Mouse (Mus musculus): Measurements from ENCODE around the gene Gm11563.
"Not testable (repeated sequence)": the region's sequence is repeated elsewhere in the genome, so short reads cannot be mapped to it uniquely, and the experiment has no call there.

Gene Gm11563

GRCm38 (mm10) chr11:99658467-99659010 is at the start of gene Gm11563:
Gm11563 (minus strand) TSS chr11:99658960.
- not testable (repeated sequence) for DNase-seq

GRCm38 (mm10) chr11:99690463-99690862 is 31.7 kb upstream of the Gm11563 start, which contains the start of gene Gm14190:
Gm14190 (minus strand) TSS chr11:99690740.
- DNase-seq: no peak

- not testable (repeated sequence) for DNase-seq
Observed at GRCm38 (mm10) chr11:99685235-99685634, 26.5 kb upstream of the Gm11563 start.

GRCm38 (mm10) chr11:99683481-99683880 is 24.7 kb upstream of the Gm11563 start:
- DNase-seq: no peak

GRCm38 (mm10) chr11:99665860-99666259 is 7.1 kb upstream of the Gm11563 start, which contains the start of gene Krtap4-6:
Krtap4-6 (minus strand) TSS chr11:99665960.
- no peak for DNase-seq

- DNase-seq: no peak
Observed at GRCm38 (mm10) chr11:99662802-99663201, 4.0 kb upstream of the Gm11563 start.

GRCm38 (mm10) chr11:99659256-99659655 is 496 bp upstream of the Gm11563 start:
- no peak for DNase-seq

- no peak for DNase-seq
Observed at GRCm38 (mm10) chr11:99657051-99657450, 1.7 kb downstream of the Gm11563 start.

- DNase-seq: no peak
Observed at GRCm38 (mm10) chr11:99650136-99650535, 8.6 kb downstream of the Gm11563 start, which contains the start of gene Gm11555. Gm11555 (minus strand) TSS chr11:99650236.

GRCm38 (mm10) chr11:99646444-99646843 is 12.3 kb downstream of the Gm11563 start:
- DNase-seq: peak; percentile 32

GRCm38 (mm10) chr11:99644351-99644750 is 14.4 kb downstream of the Gm11563 start:
- no peak for DNase-seq

GRCm38 (mm10) chr11:99643635-99644139 is 15.1 kb downstream of the Gm11563 start, which contains the start of gene Krtap4-7:
Krtap4-7 (minus strand) TSS chr11:99644089.
- DNase-seq: not testable (repeated sequence)

- no peak for DNase-seq
Observed at GRCm38 (mm10) chr11:99640926-99641325, 17.8 kb downstream of the Gm11563 start.

- DNase-seq: no peak
Observed at GRCm38 (mm10) chr11:99637086-99637485, 21.7 kb downstream of the Gm11563 start.

GRCm38 (mm10) chr11:99634653-99635134 is 24.1 kb downstream of the Gm11563 start, which contains the start of gene Krtap4-2:
Krtap4-2 (minus strand) TSS chr11:99635084.
- no peak for DNase-seq

- DNase-seq: peak; percentile 45
Observed at GRCm38 (mm10) chr11:99633293-99633692, 25.5 kb downstream of the Gm11563 start.

- no peak for DNase-seq
Observed at GRCm38 (mm10) chr11:99630890-99631289, 27.9 kb downstream of the Gm11563 start.

- no peak for DNase-seq
Observed at GRCm38 (mm10) chr11:99628138-99628537, 30.6 kb downstream of the Gm11563 start, which contains the start of gene Krtap4-1. Krtap4-1 (minus strand) TSS chr11:99628238.

- DNase-seq: no peak
Observed at GRCm38 (mm10) chr11:99620335-99620734, 38.4 kb downstream of the Gm11563 start, which contains the start of gene Gm11562. Gm11562 (minus strand) TSS chr11:99620435.

GRCm38 (mm10) chr11:99614796-99615363 is 43.9 kb downstream of the Gm11563 start, which contains the start of gene Krtap2-4:
Krtap2-4 (minus strand) TSS chr11:99614846.
- DNase-seq: no peak

GRCm38 (mm10) chr11:99610089-99610488 is 48.7 kb downstream of the Gm11563 start, which contains the start of gene Gm11937:
Gm11937 (minus strand) TSS chr11:99610189.
- DNase-seq: not testable (repeated sequence)

GRCm38 (mm10) chr11:99609126-99609525 is 49.6 kb downstream of the Gm11563 start:
- DNase-seq: peak; percentile 60

All from right cerebral cortex, adult 18-20 months (tissue).